Mouse (Mus musculus) ES-E14 (cell line): ENCODE data around the gene Dpf3.

Source experiments
- HCFC1 ChIP-seq: IDR thresholded peaks from 2 replicates; pipeline ENCODE4 v1.6.1; 2012; ENCODE audit warnings: low read length, inconsistent platforms, borderline replicate concordance; ENCODE audit not compliant: insufficient read depth
- MAFK ChIP-seq: IDR thresholded peaks from 2 replicates; pipeline ENCODE4 v1.6.1; 2014; ENCODE audit warnings: mild to moderate bottlenecking, low read depth, low read length, inconsistent platforms; ENCODE audit not compliant: insufficient read depth
- ZNF384 ChIP-seq: IDR thresholded peaks from 2 replicates; pipeline ENCODE4 v1.6.1; 2012; ENCODE audit warnings: low read depth, low read length, inconsistent platforms

DNA sequence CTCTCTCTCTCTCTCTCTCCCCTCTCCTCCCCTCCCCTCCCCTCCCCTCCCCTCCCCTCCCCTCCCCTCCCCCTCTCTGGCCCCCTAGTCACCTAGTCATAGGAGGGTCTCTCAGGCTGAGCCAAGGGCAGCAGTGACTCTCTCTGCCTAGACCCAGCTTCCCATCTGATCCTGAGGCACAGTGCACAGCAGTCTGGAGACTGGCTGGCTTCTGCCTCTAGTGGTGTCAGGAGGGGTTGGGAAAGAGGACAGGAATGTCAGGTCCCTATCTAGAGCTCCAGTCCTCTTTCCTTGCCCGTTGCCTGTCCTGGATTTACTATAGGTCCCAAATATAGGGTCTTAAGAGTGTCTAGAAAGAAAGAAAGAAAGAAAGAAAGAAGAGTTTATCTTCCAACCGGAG is 275.5 kb downstream of the Dpf3 start:
- TF ChIP-seq ZNF384 (no peak), MAFK (no peak), HCFC1 (no peak)
